Mouse (Mus musculus) right cerebral cortex, postnatal 36 days (tissue): ENCODE results near the gene Cd86.

Source experiments
- DNase-seq, 2 experiments: peaks; one replicate each; pipeline ENCODE4 v3.0.0; 2022; ENCODE audit warnings: low spot score in 2 of 2, mixed read lengths in 1 of 2

The Cd86 gene

DNA sequence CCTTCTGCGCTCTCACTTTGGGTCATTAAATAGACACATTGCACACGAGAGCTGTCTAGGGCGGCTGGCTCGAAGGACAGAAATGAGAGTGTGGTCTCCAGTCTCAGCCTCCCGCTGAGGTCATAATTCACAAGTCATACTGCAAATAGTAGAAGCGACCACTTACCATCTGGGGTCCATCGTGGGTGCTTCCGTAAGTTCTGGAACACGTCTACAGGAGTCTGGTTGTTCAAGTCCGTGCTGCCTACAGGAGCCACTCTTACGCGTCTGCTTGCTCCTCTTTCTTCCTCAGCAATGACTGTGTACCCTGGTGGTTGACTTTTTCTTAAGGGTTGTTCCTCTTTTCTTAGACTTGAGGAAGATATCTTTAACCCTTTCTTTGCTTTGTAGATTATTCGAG, at the start of gene Cd86:
Gene Cd86, minus strand, starts transcription at position 300 of the 400 bp plus-strand sequence.
- no peak for DNase-seq

DNA sequence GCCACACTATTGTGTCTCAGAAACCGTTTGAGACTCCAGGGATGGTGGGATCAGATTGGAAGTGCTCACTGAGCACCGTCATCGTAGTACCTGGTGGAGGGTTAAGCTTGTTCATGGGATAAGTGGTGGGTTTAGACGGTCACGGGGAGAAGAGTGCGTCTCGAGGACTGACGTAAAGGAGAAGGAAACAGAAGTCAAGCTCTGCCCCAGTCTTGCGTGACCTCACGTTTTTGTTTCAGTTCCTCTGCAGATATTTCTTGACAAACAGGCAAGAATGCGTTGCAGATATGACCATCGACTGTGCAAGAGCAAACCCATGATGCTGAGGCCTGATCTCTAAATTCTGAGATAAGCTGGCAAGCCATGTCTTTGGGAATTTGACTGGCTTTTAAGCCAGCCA, 45.9 kb upstream of the Cd86 start:
- no peak for DNase-seq

- no peak for DNase-seq
Measured at GRCm38 (mm10) chr16:36710794-36711193, 44.9 kb upstream of the Cd86 start.

DNA sequence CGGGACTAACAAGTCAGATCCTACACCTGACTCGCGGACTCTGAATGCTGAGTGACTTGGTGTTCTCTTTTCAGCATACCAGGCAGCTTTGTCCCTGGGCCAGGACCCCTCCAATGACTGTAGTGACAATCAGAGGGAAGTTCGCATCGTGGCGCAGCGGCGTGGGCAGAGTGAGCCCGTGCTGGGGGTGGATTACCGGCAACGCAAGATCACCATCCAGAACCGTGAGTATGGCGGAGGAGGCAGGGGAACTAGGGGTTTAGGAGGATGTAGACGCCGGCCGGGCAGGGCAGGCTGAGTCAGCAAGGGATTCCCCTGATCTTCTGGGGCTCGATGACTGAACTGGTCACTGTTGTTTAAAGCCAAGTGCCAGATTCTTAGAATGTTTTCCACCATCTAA, 43.5 kb upstream of the Cd86 start:
- no peak for DNase-seq

DNA sequence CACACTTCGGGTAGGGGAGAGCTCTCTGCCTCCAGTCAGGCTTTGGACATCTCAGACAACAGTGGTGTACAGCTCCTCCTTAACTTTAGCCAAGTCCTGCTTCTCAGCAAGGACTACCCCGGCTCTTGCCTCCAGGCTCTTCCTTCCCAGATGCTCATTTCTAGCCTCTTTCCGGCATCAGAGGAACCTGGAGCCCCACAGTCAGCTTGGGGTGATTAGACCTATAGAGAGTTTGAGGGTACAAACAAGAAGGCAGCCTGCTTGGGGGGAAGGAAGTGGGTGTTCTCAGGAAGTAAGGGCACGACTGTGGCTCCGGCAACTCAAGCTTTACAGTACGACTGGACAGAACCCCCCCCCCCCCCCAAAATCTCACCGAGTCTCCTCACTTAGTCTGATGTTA, 42.9 kb upstream of the Cd86 start:
- DNase-seq = no peak

GRCm38 (mm10) chr16:36707702-36708423, 42.0 kb upstream of the Cd86 start:
- no peak for DNase-seq

- no peak for DNase-seq
Measured at GRCm38 (mm10) chr16:36700484-36700883, 34.6 kb upstream of the Cd86 start.

DNA sequence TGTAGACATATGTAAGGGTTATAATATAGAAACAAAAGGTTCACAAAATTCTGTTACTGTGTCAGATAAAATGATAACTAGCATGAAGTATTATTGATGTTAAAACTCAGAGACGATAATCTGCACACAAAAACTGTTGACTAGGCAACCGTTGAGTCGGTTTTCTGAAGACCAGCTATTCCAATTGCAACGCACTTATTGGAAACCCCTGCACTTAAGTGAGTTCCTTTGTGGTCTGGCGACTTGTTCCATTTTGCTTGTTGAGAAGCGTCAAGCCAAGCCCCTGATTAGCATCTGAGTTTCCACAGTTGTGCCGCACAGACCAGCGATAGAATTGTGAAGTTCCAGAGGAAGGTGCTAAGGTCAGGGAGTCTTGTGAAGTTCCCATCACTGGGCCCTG, 31.4 kb upstream of the Cd86 start:
- DNase-seq = no peak

GRCm38 (mm10) chr16:36694798-36695290, 29.0 kb upstream of the Cd86 start:
- DNase-seq = no peak

- DNase-seq = no peak
Measured at GRCm38 (mm10) chr16:36693818-36694413, 28.0 kb upstream of the Cd86 start, which contains the start of gene Ildr1. TSS of gene Ildr1 (plus strand) at chr16:36693978.

GRCm38 (mm10) chr16:36691484-36691883, 25.6 kb upstream of the Cd86 start:
- DNase-seq = no peak

- no peak for DNase-seq
Measured at GRCm38 (mm10) chr16:36688076-36688475, 22.2 kb upstream of the Cd86 start.

- DNase-seq = no peak
Measured at GRCm38 (mm10) chr16:36684325-36684918, 18.5 kb upstream of the Cd86 start.

GRCm38 (mm10) chr16:36681829-36682228, 15.9 kb upstream of the Cd86 start:
- no peak for DNase-seq

DNA sequence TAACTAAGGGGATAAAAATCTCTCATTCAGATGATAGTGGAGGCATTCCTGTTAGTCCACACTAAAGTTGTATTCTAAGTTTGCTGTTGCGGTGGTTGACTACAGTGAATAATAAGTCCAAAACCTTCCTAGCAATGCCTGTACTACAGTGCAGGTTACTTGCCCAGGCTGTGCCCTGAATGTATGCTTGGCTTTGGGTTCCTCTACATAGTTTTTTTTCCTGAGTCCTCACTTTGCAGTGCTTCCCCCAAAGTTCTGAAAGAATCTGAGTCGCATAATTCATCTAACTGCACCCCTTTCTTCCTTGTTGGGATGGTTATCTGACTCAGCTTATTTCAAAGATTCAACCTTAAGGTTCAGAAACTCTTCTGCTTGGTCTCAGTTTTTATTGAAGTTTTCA, 10.0 kb upstream of the Cd86 start:
- no peak for DNase-seq

GRCm38 (mm10) chr16:36675304-36675703, 9.4 kb upstream of the Cd86 start:
- no peak for DNase-seq

DNA sequence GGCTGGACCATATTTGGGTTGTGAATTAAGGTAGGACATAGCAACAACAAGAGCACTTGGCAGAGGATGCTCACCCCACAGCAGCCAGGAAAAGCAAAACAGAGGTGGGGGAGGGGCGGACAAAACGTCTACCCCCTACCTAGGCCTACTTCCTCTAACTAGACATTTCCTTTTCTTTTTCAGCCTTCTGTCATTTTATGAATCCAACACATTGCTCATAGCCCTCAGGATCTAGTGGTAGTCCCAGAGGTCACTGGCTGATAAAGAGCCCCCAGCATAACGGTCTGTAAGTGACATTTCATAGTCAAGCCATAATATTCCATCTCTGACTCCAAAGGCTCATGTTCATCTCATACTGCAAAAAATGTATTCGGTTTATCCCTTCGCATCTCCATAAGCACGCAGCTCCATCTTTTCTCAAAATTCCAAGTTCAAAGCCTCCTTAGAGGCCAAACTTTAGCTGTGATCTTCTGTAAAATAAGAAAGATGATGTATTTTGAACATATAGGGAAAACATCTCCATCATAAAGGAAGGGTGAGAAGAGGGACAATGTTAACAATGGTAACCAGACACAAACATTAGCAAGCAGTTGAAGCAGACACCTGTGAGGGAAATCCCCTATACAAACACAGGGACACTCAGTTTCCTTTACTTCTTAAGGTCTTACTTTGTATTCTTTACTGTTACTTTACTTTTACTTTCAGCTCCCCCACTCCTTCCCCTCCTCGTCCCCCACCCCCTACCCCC, 8.8 kb upstream of the Cd86 start:
- no peak for DNase-seq

- DNase-seq = no peak
Measured at GRCm38 (mm10) chr16:36673196-36673595, 7.3 kb upstream of the Cd86 start.

- DNase-seq = no peak
Measured at GRCm38 (mm10) chr16:36670590-36670989, 4.7 kb upstream of the Cd86 start.

DNA sequence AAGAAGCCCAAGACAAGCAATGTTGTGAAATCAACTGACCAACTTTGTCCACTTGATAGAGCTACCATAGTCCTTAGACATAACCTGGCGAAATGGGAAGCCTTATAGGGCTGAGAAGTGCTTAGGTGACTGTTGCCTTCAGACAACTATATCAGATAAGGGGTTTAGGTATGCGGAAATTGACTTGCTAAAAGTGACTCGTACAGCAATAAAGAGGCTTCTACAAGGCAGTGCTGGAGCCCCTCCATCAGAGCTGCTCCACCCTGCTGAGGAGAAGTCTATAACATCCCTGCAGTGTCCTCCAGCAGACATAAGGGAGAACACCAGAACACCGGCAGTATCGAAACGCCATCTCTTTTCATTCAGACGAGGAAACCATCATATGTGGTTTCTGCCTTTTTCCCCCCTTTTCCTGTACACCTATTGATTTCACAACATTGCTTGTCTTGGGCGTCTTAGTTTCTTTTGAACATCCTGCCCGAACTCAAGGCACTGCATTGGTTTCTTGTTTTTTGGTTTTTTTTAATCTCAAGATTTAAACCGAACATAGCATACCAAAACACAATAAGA, 652 bp upstream of the Cd86 start:
- DNase-seq = no peak

DNA sequence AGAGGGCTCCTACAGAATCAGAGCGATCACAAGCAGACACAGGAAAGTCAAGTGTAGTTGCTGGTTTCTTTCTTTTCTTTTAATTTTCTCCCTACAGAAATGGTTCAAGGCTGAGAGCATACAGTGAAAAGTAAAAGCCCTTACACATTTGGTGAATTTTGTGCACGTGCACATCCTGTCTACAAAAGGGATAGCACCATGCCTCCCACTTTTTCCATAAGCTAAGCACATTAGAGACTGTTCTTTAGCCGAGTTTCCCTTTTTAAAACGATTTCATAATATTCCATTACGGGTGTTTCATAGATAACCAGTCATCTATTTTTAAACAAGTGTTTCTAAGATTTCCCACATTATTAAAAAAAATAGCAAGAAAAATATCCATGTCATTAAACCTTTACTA, 2.4 kb downstream of the Cd86 start:
- no peak for DNase-seq

- DNase-seq = no peak
Measured at GRCm38 (mm10) chr16:36661330-36661729, 4.6 kb downstream of the Cd86 start.
